Mouse (Mus musculus): ENCODE data around the gene Samd8. TPM values are rescaled to one million over a fixed set of nuclear protein-coding genes. Genes with fewer than 3 reads are reported as not detected.

Gene Samd8
- polyA plus RNA-seq, 1 experiment from 2014 or later: 22.4 TPM

- peak overlapping the region; percentile 70 for H3K4me2 ChIP-seq (ENCODE audit: low read length)
- H3K4me1 ChIP-seq (ENCODE audit: control insufficient read depth, insufficient read depth, low read length): peaks cover 19% of the 10 kb centered on the region
- no peaks in the 10 kb centered on the region for H3K27me3 ChIP-seq (ENCODE audit: control insufficient read depth, insufficient read depth, low read depth, low read length)
- H3K9me3 ChIP-seq (replicated peaks; ENCODE audit: control insufficient read depth, low read length, poor library complexity, severe bottlenecking): no peaks in the 10 kb centered on the region
- no peak overlapping the region for H3K27ac ChIP-seq (ENCODE audit: low read length)
- H3K4me3 ChIP-seq (ENCODE audit: low read depth, low read length): no peak overlapping the region
- 93% methylated on average over 3 of the region's 3 CpGs for WGBS
- H3K9ac ChIP-seq (ENCODE audit: low read depth, low read length): 0 out of 2 replicates have a peak overlapping the region, but pooled peaks have one; percentile 20
- ATAC-seq: no peak
- H3K36me3 ChIP-seq (ENCODE audit: control insufficient read depth, insufficient read depth, low read length): no peaks in the 10 kb centered on the region
Observed at GRCm38 (mm10) chr14:21752411-21752810, 2.1 kb downstream of the Samd8 start.

GRCm38 (mm10) chr14:21753367-21753766 is 3.0 kb downstream of the Samd8 start:
- 88% methylated on average over 4 of the region's 4 CpGs for WGBS
- ATAC-seq: no peak

GRCm38 (mm10) chr14:21761560-21761959 is 11.2 kb downstream of the Samd8 start:
- Histone ChIP-seq H3K36me3 (ENCODE audit: control insufficient read depth, insufficient read depth, low read length) (no peaks in the 10 kb centered on the region), H3K27me3 (ENCODE audit: control insufficient read depth, insufficient read depth, low read depth, low read length) (no peaks in the 10 kb centered on the region), H3K9me3 (replicated peaks; ENCODE audit: control insufficient read depth, low read length, poor library complexity, severe bottlenecking) (no peaks in the 10 kb centered on the region), H3K4me2 (ENCODE audit: low read length) (no peak overlapping the region), H3K27ac (ENCODE audit: low read length) (no peak overlapping the region), H3K4me1 (ENCODE audit: control insufficient read depth, insufficient read depth, low read length) (no peaks in the 10 kb centered on the region), H3K4me3 (ENCODE audit: low read depth, low read length) (no peak overlapping the region), H3K9ac (ENCODE audit: low read depth, low read length) (no peak overlapping the region)
- 89% methylated on average over 9 of the region's 9 CpGs for WGBS
- no peak for ATAC-seq

More at GRCm38 (mm10) chr14:21753367-21753766, 3.0 kb downstream of the Samd8 start:
- H3K4me2 ChIP-seq (ENCODE audit: low read length): no peak overlapping the region
- H3K4me3 ChIP-seq (ENCODE audit: low read depth, low read length): no peak overlapping the region
- H3K4me1 ChIP-seq (ENCODE audit: control insufficient read depth, insufficient read depth, low read length): peaks cover 19% of the 10 kb centered on the region
- H3K36me3 ChIP-seq (ENCODE audit: control insufficient read depth, insufficient read depth, low read length): no peaks in the 10 kb centered on the region
- H3K27me3 ChIP-seq (ENCODE audit: control insufficient read depth, insufficient read depth, low read depth, low read length): no peaks in the 10 kb centered on the region
- no peak overlapping the region for H3K9ac ChIP-seq (ENCODE audit: low read depth, low read length)
- H3K27ac ChIP-seq (ENCODE audit: low read length): no peak overlapping the region
- no peaks in the 10 kb centered on the region for H3K9me3 ChIP-seq (replicated peaks; ENCODE audit: control insufficient read depth, low read length, poor library complexity, severe bottlenecking)

GRCm38 (mm10) chr14:21763736-21764135 is 13.4 kb downstream of the Samd8 start:
- Histone ChIP-seq H3K27me3 (ENCODE audit: control insufficient read depth, insufficient read depth, low read depth, low read length) (no peaks in the 10 kb centered on the region), H3K4me1 (ENCODE audit: control insufficient read depth, insufficient read depth, low read length) (peaks cover 2% of the 10 kb centered on the region; the same call in 1 of the 2 replicates), H3K4me2 (ENCODE audit: low read length) (no peak overlapping the region), H3K4me3 (ENCODE audit: low read depth, low read length) (no peak overlapping the region), H3K9ac (ENCODE audit: low read depth, low read length) (no peak overlapping the region), H3K36me3 (ENCODE audit: control insufficient read depth, insufficient read depth, low read length) (no peaks in the 10 kb centered on the region), H3K27ac (ENCODE audit: low read length) (no peak overlapping the region), H3K9me3 (replicated peaks; ENCODE audit: control insufficient read depth, low read length, poor library complexity, severe bottlenecking) (no peaks in the 10 kb centered on the region)
- ATAC-seq: no peak
- WGBS: 97% methylated on average over 3 of the region's 3 CpGs

- Histone ChIP-seq H3K27ac (ENCODE audit: low read length) (no peak overlapping the region), H3K4me1 (ENCODE audit: control insufficient read depth, insufficient read depth, low read length) (peaks cover 2% of the 10 kb centered on the region; the same call in 1 of the 2 replicates), H3K27me3 (ENCODE audit: control insufficient read depth, insufficient read depth, low read depth, low read length) (no peaks in the 10 kb centered on the region), H3K36me3 (ENCODE audit: control insufficient read depth, insufficient read depth, low read length) (no peaks in the 10 kb centered on the region), H3K4me3 (ENCODE audit: low read depth, low read length) (no peak overlapping the region), H3K9me3 (replicated peaks; ENCODE audit: control insufficient read depth, low read length, poor library complexity, severe bottlenecking) (no peaks in the 10 kb centered on the region), H3K9ac (ENCODE audit: low read depth, low read length) (no peak overlapping the region), H3K4me2 (ENCODE audit: low read length) (no peak overlapping the region)
- 91% methylated on average over 6 of the region's 6 CpGs for WGBS
- ATAC-seq: no peak
Observed at GRCm38 (mm10) chr14:21764646-21765045, 14.3 kb downstream of the Samd8 start.

- Histone ChIP-seq H3K9ac (ENCODE audit: low read depth, low read length) (no peak overlapping the region), H3K9me3 (replicated peaks; ENCODE audit: control insufficient read depth, low read length, poor library complexity, severe bottlenecking) (no peaks in the 10 kb centered on the region), H3K27ac (ENCODE audit: low read length) (no peak overlapping the region), H3K27me3 (ENCODE audit: control insufficient read depth, insufficient read depth, low read depth, low read length) (no peaks in the 10 kb centered on the region), H3K4me3 (ENCODE audit: low read depth, low read length) (no peak overlapping the region), H3K36me3 (ENCODE audit: control insufficient read depth, insufficient read depth, low read length) (no peaks in the 10 kb centered on the region), H3K4me1 (ENCODE audit: control insufficient read depth, insufficient read depth, low read length) (peaks cover 2% of the 10 kb centered on the region; the same call in 1 of the 2 replicates), H3K4me2 (ENCODE audit: low read length) (no peak overlapping the region)
- no peak for ATAC-seq
- WGBS: 69% methylated on average over 7 of the region's 7 CpGs
Observed at GRCm38 (mm10) chr14:21765754-21766397, 15.5 kb downstream of the Samd8 start.

- Histone ChIP-seq H3K9ac (ENCODE audit: low read depth, low read length) (no peak overlapping the region), H3K27me3 (ENCODE audit: control insufficient read depth, insufficient read depth, low read depth, low read length) (no peaks in the 10 kb centered on the region), H3K9me3 (replicated peaks; ENCODE audit: control insufficient read depth, low read length, poor library complexity, severe bottlenecking) (no peaks in the 10 kb centered on the region), H3K4me3 (ENCODE audit: low read depth, low read length) (no peak overlapping the region), H3K4me2 (ENCODE audit: low read length) (no peak overlapping the region), H3K36me3 (ENCODE audit: control insufficient read depth, insufficient read depth, low read length) (no peaks in the 10 kb centered on the region), H3K27ac (ENCODE audit: low read length) (no peak overlapping the region), H3K4me1 (ENCODE audit: control insufficient read depth, insufficient read depth, low read length) (peaks cover 2% of the 10 kb centered on the region; the same call in 1 of the 2 replicates)
- no peak for ATAC-seq
- WGBS: 91% methylated on average over 6 of the region's 6 CpGs
Observed at GRCm38 (mm10) chr14:21766398-21766958, 16.1 kb downstream of the Samd8 start.

- ATAC-seq: no peak
- no peak overlapping the region for H3K4me3 ChIP-seq (ENCODE audit: low read depth, low read length)
- peaks cover 3% of the 10 kb centered on the region for H3K36me3 ChIP-seq (ENCODE audit: control insufficient read depth, insufficient read depth, low read length)
- WGBS: 77% methylated on average over 11 of the region's 11 CpGs
- H3K27ac ChIP-seq (ENCODE audit: low read length): no peak overlapping the region
- H3K4me1 ChIP-seq (ENCODE audit: control insufficient read depth, insufficient read depth, low read length): peaks cover 5% of the 10 kb centered on the region
- no peaks in the 10 kb centered on the region for H3K9me3 ChIP-seq (replicated peaks; ENCODE audit: control insufficient read depth, low read length, poor library complexity, severe bottlenecking)
- H3K9ac ChIP-seq (ENCODE audit: low read depth, low read length): no peak overlapping the region
- no peaks in the 10 kb centered on the region for H3K27me3 ChIP-seq (ENCODE audit: control insufficient read depth, insufficient read depth, low read depth, low read length)
- no peak overlapping the region for H3K4me2 ChIP-seq (ENCODE audit: low read length)
Observed at GRCm38 (mm10) chr14:21772506-21773281, 22.4 kb downstream of the Samd8 start.

GRCm38 (mm10) chr14:21773946-21774345 is 23.6 kb downstream of the Samd8 start:
- Histone ChIP-seq H3K27ac (ENCODE audit: low read length) (no peak overlapping the region), H3K4me3 (ENCODE audit: low read depth, low read length) (no peak overlapping the region), H3K4me2 (ENCODE audit: low read length) (no peak overlapping the region), H3K36me3 (ENCODE audit: control insufficient read depth, insufficient read depth, low read length) (peaks cover 3% of the 10 kb centered on the region), H3K9ac (ENCODE audit: low read depth, low read length) (no peak overlapping the region), H3K4me1 (ENCODE audit: control insufficient read depth, insufficient read depth, low read length) (peaks cover 3% of the 10 kb centered on the region; the same call in 1 of the 2 replicates), H3K9me3 (replicated peaks; ENCODE audit: control insufficient read depth, low read length, poor library complexity, severe bottlenecking) (no peaks in the 10 kb centered on the region), H3K27me3 (ENCODE audit: control insufficient read depth, insufficient read depth, low read depth, low read length) (no peaks in the 10 kb centered on the region)
- WGBS: 59% methylated on average over 2 of the region's 2 CpGs
- no peak for ATAC-seq

All from midbrain, embryonic 16.5 days (tissue).